Mouse (Mus musculus) left cerebral cortex, postnatal 4 days (tissue): ENCODE measurements at regions not wholly inside any gene's neighbourhood (a gene's known extent, or its start where the extent isn't known, plus 50 kb on each side); places are given as distances from the start of the nearest gene placed in this dataset.

Source experiments
- DNase-seq: peaks from one replicate; pipeline ENCODE4 v3.0.0-alpha.2; 2022
- intact Hi-C: fragments of 180-260 bp; cut with DNase I; formaldehyde crosslinking; loops from one replicate; pipeline ENCODE4 v1.15.1; 2025

GRCm38 (mm10) chr1:81516575-81517210 lies 439.9 kb downstream of the Nyap2 start:
- DNase-seq, result no peak
- intact Hi-C loops, result loop anchor here (5.0 kb wide), 1 partner anchor 776 kb away; the partner anchor contains the start of gene Irs1

GRCm38 (mm10) chr1:81520420-81521273 lies 443.9 kb downstream of the Nyap2 start:
- no peak for DNase-seq
- intact Hi-C loops, result no loop called here

GRCm38 (mm10) chr1:81522929-81523328 lies 446.2 kb downstream of the Nyap2 start:
- intact Hi-C loops, result no loop called here
- peak; percentile 6 for DNase-seq

GRCm38 (mm10) chr1:81525821-81526220 lies 449.1 kb downstream of the Nyap2 start:
- intact Hi-C loops, result no loop called here
- DNase-seq, result no peak

GRCm38 (mm10) chr1:81537836-81538235 lies 461.1 kb downstream of the Nyap2 start:
- DNase-seq, result no peak
- intact Hi-C loops, result no loop called here

- intact Hi-C loops, result no loop called here
- no peak for DNase-seq
These were observed 463.0 kb downstream of the Nyap2 start for GRCm38 (mm10) chr1:81539591-81540311.

- no peak for DNase-seq
- intact Hi-C loops, result no loop called here
These were observed 472.2 kb downstream of the Nyap2 start for GRCm38 (mm10) chr1:81548906-81549305.

- DNase-seq, result no peak
- intact Hi-C loops, result no loop called here
These were observed 473.0 kb downstream of the Nyap2 start for GRCm38 (mm10) chr1:81549706-81550105.

GRCm38 (mm10) chr1:81552731-81553130 lies 476.0 kb downstream of the Nyap2 start:
- intact Hi-C loops, result no loop called here
- DNase-seq, result no peak

GRCm38 (mm10) chr1:81576965-81577664 lies 500.4 kb downstream of the Nyap2 start:
- DNase-seq, result no peak
- intact Hi-C loops, result no loop called here

- DNase-seq, result no peak
- intact Hi-C loops, result no loop called here
These were observed 501.0 kb downstream of the Nyap2 start for GRCm38 (mm10) chr1:81577665-81578201.

GRCm38 (mm10) chr1:81581208-81581607 lies 504.5 kb downstream of the Nyap2 start:
- DNase-seq, result no peak
- intact Hi-C loops, result no loop called here

GRCm38 (mm10) chr1:81587780-81588307 lies 511.1 kb downstream of the Nyap2 start:
- intact Hi-C loops, result no loop called here
- DNase-seq, result no peak

GRCm38 (mm10) chr1:81591623-81592022 lies 514.9 kb downstream of the Nyap2 start:
- DNase-seq, result no peak
- intact Hi-C loops, result loop anchor here (10.0 kb wide), 1 partner anchor 703 kb away; the partner anchor contains the start of gene Irs1

- intact Hi-C loops, result loop anchor here (10.0 kb wide), 1 partner anchor 701 kb away; the partner anchor contains the start of gene Irs1
These were observed 516.8 kb downstream of the Nyap2 start for GRCm38 (mm10) chr1:81593280-81594182.

GRCm38 (mm10) chr1:81594183-81594515 lies 517.4 kb downstream of the Nyap2 start:
- DNase-seq, result no peak
- intact Hi-C loops, result loop anchor here (10.0 kb wide), 1 partner anchor 701 kb away; the partner anchor contains the start of gene Irs1

More at GRCm38 (mm10) chr1:81593280-81594182, 516.8 kb downstream of the Nyap2 start:
- DNase-seq, result peak; percentile 82

- DNase-seq, result no peak
- intact Hi-C loops, result loop anchor here (10.0 kb wide), 1 partner anchor 700 kb away; the partner anchor contains the start of gene Irs1
These were observed 517.9 kb downstream of the Nyap2 start for GRCm38 (mm10) chr1:81594606-81595005.

- intact Hi-C loops, result no loop called here
- no peak for DNase-seq
These were observed 532.0 kb downstream of the Nyap2 start for GRCm38 (mm10) chr1:81608772-81609171.

- intact Hi-C loops, result no loop called here
- DNase-seq, result no peak
These were observed 542.1 kb downstream of the Nyap2 start for GRCm38 (mm10) chr1:81618880-81619279.
